Mouse (Mus musculus) naive thymus-derived CD4-positive, alpha-beta T cell, adult 2 months (primary cell): ENCODE results near the gene E130218I03Rik.

Source experiments
- DNase-seq: peaks from one replicate; pipeline ENCODE4 v3.0.0-alpha.2; 2011; ENCODE audit warnings: low read depth

Gene E130218I03Rik

GRCm38 (mm10) chr4:134252131-134252910 lies 8.9 kb downstream of the E130218I03Rik start:
- DNase-seq: no peak

- DNase-seq: no peak
These were observed 9.7 kb downstream of the E130218I03Rik start for GRCm38 (mm10) chr4:134252911-134253721.

GRCm38 (mm10) chr4:134253722-134254324 lies 10.4 kb downstream of the E130218I03Rik start, which contains the start of gene Grrp1:
Grrp1 (minus strand) TSS chr4:134254106.
- no peak for DNase-seq

DNA sequence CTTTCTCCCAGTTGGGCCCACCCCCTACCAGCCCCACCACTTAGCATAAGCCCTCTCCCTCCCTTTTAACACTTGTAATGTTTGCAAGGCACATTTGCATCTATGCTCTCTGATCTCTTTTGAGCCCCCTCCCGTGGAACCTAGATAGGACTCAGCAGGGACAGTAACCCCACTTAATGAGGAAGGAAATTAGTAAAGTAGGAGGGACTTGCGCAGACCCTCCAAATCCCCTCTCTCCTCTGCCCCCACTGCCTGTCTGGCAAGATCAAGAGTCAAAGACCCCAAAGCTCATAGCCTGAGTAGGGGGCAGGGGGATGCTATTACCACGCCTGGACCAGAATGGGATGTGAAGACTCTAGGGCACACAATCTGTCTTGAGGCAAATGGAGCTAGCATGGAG lies 11.4 kb downstream of the E130218I03Rik start:
- DNase-seq: no peak

DNA sequence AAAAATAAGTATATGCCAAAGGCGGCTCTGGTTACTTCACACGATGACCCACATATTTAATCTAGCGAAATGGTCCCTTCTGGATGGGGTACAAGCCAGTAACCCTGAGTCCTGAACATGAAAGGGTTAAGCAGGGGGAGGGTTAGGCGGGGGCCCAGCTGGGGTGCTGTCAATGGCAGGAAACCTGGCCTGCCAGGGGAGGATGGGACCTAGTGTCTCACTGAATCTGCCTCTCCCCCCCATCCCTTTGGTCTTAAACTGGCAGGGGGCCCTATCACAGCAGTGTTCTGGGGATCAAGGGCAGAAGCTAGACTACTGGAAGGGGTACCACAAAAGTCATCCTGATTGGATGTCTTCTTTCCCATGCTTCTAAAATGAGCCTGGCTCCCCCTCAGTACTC lies 12.4 kb downstream of the E130218I03Rik start:
- DNase-seq: no peak

- no peak for DNase-seq
These were observed 13.1 kb downstream of the E130218I03Rik start for GRCm38 (mm10) chr4:134256407-134257197.

- no peak for DNase-seq
These were observed 13.9 kb downstream of the E130218I03Rik start for GRCm38 (mm10) chr4:134257198-134258009.

- peak; percentile 34 for DNase-seq
These were observed 14.9 kb downstream of the E130218I03Rik start for GRCm38 (mm10) chr4:134258354-134258753.

DNA sequence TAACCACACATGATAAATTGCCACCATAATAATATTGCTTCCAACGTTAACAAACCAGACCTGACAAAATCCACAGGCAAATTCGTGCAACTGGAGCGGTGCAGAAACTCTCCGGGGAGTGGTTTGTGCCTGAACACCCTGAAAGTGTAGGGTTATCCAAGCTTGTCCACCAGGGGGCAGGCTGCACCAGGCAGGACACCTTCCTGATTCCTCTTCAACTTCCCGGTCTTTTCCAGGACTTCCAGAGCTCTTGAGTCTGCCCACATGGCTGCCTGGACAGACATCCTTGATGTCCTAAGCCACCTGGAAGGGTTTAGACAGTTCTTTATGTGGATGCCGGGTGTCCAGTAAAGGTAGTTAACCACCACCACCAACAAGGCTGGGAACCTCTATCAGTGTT lies 19.7 kb downstream of the E130218I03Rik start:
- DNase-seq: peak; percentile 56

- no peak for DNase-seq
These were observed 22.6 kb downstream of the E130218I03Rik start for GRCm38 (mm10) chr4:134265860-134266585.

DNA sequence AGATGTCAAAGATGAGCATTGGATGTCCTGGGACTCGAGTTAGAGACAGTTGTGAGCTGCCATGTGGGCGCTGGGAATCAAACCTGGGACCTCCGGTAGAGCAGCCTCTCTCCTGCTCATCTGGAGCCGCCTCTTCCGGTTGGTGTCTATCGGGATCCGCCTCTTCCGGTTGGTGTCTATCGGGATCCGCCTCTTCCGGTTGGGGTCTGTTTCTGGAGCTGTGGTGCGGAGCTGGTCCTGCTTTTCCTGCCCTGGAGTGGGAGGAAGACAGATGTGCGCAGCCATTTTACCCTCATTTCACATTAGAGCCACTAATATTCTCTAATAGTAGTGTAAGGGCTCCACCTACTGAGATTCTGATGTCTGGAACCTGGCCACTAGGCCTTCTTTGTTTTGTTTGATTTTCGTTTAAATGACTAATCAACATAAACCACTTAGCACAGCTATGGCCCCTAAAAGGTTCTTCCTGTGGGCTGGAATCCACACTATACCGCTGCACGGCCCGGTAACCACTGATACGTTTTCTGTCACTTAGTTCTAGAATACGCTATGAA lies 24.7 kb downstream of the E130218I03Rik start:
- DNase-seq: no peak

GRCm38 (mm10) chr4:134269622-134270021 lies 26.2 kb downstream of the E130218I03Rik start:
- peak; percentile 64 for DNase-seq

- DNase-seq: no peak
These were observed 28.5 kb downstream of the E130218I03Rik start for GRCm38 (mm10) chr4:134271979-134272378.

GRCm38 (mm10) chr4:134272731-134273416 lies 29.4 kb downstream of the E130218I03Rik start:
- DNase-seq: peak; percentile 53

DNA sequence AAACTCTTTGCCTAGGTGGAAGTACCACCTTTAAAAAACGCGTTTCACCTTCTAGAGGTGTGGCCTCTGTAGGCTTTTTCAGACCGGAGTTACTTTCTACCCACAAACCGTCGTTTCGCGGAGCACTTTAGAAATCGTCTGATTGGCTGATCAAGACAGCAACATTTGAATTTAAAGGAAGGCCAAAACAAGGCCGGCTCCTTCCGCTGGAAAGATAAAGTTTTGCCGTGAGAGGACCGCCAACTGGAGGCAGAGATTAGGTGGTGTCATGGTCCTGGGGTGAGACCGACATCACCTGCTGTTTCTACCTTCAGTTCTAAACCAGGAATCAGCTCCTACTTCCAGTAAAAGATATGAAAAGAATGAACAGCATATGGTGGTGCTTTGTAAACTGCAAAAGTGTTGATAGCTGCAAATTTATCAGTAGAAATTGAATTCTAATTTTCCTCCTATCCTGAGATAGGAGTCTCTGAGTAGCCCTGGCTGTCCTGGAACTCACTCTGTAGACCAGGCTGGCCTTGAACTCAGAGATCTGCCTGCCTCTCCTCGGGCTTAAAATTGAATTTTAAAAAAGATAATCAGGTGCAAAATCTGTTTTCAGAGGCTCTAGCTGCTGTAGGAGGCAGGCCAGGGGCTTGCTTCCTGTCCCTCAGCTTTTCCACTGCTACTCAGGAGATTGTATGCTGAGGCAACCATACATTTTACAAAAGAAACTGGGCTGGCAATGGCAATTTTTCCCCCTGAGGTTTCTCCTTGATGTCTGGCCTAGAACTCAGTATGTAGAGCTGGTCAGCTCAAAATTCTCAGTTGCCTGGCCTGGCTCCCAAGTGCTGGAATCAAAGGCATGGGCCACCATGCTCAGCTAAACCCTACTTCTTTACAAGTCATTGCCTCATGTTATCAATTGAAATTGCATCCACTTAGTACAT lies 30.2 kb downstream of the E130218I03Rik start:
- DNase-seq: peak; percentile 92

- DNase-seq: no peak
These were observed 41.5 kb downstream of the E130218I03Rik start for GRCm38 (mm10) chr4:134284942-134285341.

DNA sequence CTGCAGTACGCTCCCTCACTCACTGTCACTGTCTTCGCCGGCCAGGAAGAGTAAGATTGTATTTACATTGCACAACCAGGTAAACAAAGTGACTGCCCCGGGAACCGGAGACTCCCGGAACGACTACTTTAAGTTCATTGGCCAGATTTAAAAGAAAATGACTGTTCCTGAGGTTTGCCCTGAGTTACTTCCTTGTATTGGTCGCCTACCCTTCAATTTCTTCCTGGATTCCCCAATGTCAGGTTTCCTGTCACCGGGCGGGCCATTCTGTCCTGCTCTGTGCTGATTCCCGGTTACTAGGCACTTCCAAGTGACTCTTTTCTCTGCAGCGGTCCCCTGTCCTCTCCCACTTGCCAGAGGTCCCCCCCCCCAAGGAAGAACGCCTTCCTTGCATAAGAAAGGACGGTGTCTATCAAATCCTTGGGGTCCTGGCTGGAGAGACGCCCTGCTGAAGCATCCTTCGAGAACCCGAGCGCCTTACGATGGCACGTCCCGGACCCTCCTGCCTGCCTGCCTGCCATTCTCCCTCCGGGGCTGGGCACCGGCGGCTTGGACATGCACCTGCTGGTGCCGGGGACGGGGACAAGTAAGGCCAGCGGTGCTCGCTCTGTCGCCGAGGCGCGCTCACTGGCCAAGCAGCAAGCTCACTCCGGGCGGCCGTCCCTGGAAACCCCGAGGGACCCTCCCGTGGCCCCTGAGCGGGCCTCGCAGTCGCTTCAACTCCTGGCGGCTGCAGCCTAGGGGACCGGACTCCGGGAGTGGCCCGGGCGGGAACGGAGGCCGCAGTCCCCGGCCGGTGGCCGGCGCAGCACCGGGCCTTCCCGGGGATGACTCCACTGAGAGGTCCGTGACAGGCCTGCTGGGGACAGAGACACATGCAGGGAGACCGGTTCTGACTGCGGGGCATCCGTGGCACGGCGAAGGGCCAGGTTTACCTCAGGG lies 43.0 kb downstream of the E130218I03Rik start:
- no peak for DNase-seq
